ENCODE assay signal across 7 mouse cellular contexts in the genomic region with DNA sequence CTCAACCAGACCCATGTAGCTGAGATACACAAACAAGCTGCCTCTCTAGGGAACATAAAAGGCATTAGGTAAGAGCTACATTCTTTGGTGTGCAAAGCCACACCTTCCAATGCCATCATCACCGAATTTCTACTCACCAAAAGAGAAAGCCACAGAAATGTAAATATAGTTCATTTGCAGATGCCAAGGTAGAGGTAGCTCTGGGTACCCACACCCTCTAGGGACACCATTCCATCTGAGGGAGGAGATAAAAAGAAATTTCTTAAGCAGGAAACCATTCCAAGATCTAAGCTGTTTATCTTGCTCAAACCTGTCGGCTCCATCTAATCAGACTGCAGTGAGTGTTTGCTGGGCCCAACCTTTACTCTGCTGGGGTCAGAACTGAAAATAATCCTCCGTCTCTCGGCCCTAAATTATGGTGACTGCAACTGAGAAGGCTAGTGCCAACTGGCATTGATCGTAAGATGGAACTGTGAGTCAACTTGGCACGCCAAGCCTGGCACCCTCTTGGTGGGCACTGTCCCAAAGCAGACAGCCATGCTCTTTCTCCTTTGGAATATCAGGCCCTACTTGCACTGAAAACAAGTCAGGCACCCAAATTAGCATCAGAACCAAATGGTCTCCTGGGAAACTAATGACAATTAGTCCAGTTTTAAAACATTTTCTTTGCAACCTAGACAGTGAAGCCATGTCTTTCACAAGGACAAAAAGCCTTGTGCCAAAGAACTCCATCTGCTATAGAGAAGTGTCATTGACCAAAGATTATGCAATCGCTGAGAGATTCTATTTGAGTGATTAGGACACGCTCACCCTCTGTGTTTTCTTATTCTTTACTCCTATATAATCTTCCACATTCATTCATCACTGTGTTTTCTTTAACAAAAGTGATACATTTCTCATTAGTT.
DNase-seq lines count a peak whose midpoint lies in the region.

No protein-coding gene starts in this region.

- DNase-seq in 3T3-L1 (ENCODE audit: low read depth, low spot score) (peak; percentile 8), NIH3T3 (ENCODE audit: low read depth) (peak; percentile 24)
- peak; percentile 55 for DNase-seq in fat pad, adult 2 months (ENCODE audit: extremely low read depth, low read depth, low spot score)
- DNase-seq in layer of hippocampus, adult 11-12 months (ENCODE audit: low spot score): peak; percentile 48
- peak; percentile 32 for DNase-seq in lung, postnatal 14 days
- no peak for DNase-seq in kidney, adult 11 months
- no peak for DNase-seq in thymus, postnatal 36 days

Comparison
In these comparisons a context has a peak if more than half of its experiments do, and no peak if none do; other contexts are left out.
1. DNase-seq: peak in 3T3-L1 (single experiment), NIH3T3 (single experiment), fat pad, adult 2 months (single experiment), layer of hippocampus, adult 11-12 months (single experiment) and lung, postnatal 14 days (single experiment); none in kidney, adult 11 months (single experiment) and thymus, postnatal 36 days (0 of 2).